Mouse (Mus musculus): ENCODE results near the gene Acmsd.

- TF ChIP-seq CTCF (IDR thresholded peaks at IDR 0.05): no peak
- TF ChIP-seq EP300 (IDR thresholded peaks at IDR 0.05): no peak
Observed at GRCm38 (mm10) chr1:127766741-127767140, 37.5 kb downstream of the Acmsd start.

All from lung, postnatal 0 days (tissue).